ENCODE assay signal across 8 mouse cellular contexts in genomic region chr6:136807395-136808013, GRCm38 (mm10). TPM values are rescaled to one million over a fixed set of nuclear protein-coding genes. Genes with fewer than 3 reads are reported as not detected.
DNase-seq lines count a peak whose midpoint lies in the region; ATAC-seq and TF ChIP-seq lines count a peak whose summit lies in the region.

No protein-coding gene starts in this region.

- TF ChIP-seq CTCF in midbrain, postnatal 0 days (IDR thresholded peaks at IDR 0.05), result no peak

- 45% methylated on average over 11 of the region's 18 CpGs for WGBS in kidney, embryonic 16.5 days
- WGBS in embryonic facial prominence, embryonic 10.5 days, result 30% methylated on average over 18 of the region's 18 CpGs
- 29% methylated on average over 18 of the region's 18 CpGs for WGBS in hindbrain, embryonic 15.5 days
- 33% methylated on average over 18 of the region's 18 CpGs for WGBS in midbrain, postnatal 0 days

- H3K9me3 ChIP-seq in kidney, embryonic 16.5 days (ENCODE audit: low read length), result no peaks in the 10 kb centered on the region
- no peaks in the 10 kb centered on the region for H3K9me3 ChIP-seq in embryonic facial prominence, embryonic 10.5 days
- no peaks in the 10 kb centered on the region for H3K9me3 ChIP-seq in hindbrain, embryonic 15.5 days
- H3K9me3 ChIP-seq in midbrain, postnatal 0 days (ENCODE audit: low read length), result no peaks in the 10 kb centered on the region

- peaks cover 24% of the 10 kb centered on the region for H3K4me1 ChIP-seq in kidney, embryonic 16.5 days (ENCODE audit: insufficient read depth, low read length)
- H3K4me1 ChIP-seq in embryonic facial prominence, embryonic 10.5 days, result peaks cover 36% of the 10 kb centered on the region
- H3K4me1 ChIP-seq in hindbrain, embryonic 15.5 days (replicated peaks), result peaks cover 36% of the 10 kb centered on the region
- peaks cover 13% of the 10 kb centered on the region for H3K4me1 ChIP-seq in midbrain, postnatal 0 days (ENCODE audit: insufficient read depth, low read length)

- no peaks in the 10 kb centered on the region for H3K27me3 ChIP-seq in kidney, embryonic 16.5 days (ENCODE audit: insufficient read depth, low read length)
- no peaks in the 10 kb centered on the region for H3K27me3 ChIP-seq in embryonic facial prominence, embryonic 10.5 days (replicated peaks; ENCODE audit: low read depth, poor library complexity, severe bottlenecking)
- H3K27me3 ChIP-seq in hindbrain, embryonic 15.5 days, result no peaks in the 10 kb centered on the region
- no peaks in the 10 kb centered on the region for H3K27me3 ChIP-seq in midbrain, postnatal 0 days (ENCODE audit: insufficient read depth, low read length)

- intact Hi-C loops in left cerebral cortex, postnatal 14 days (cut with DNase I), result no loop called here

- H3K27ac ChIP-seq in kidney, embryonic 16.5 days (ENCODE audit: low read length), result peak overlapping the region; percentile 78
- H3K27ac ChIP-seq in embryonic facial prominence, embryonic 10.5 days (replicated peaks), result peak overlapping the region; percentile 87
- peak overlapping the region; percentile 75 for H3K27ac ChIP-seq in hindbrain, embryonic 15.5 days (replicated peaks)
- H3K27ac ChIP-seq in midbrain, postnatal 0 days (ENCODE audit: low read depth, low read length), result peak overlapping the region; percentile 33; the same call in 1 of the 2 replicates

- peak; percentile 0; the same call in 1 of the 2 replicates for ATAC-seq in kidney, embryonic 16.5 days (ENCODE audit: low FRiP score, low TSS enrichment)
- ATAC-seq in hindbrain, embryonic 15.5 days (ENCODE audit: low FRiP score, low read depth), result peak; percentile 9
- ATAC-seq in midbrain, postnatal 0 days (ENCODE audit: low FRiP score), result peak; percentile 35; the same call in 1 of the 2 replicates

- peak overlapping the region; percentile 48 for H3K9ac ChIP-seq in kidney, embryonic 16.5 days (replicated peaks; ENCODE audit: low read length)
- H3K9ac ChIP-seq in hindbrain, embryonic 15.5 days, result no peak overlapping the region
- 0 out of 2 replicates have a peak overlapping the region, but pooled peaks have one; percentile 0 for H3K9ac ChIP-seq in midbrain, postnatal 0 days (replicated peaks; ENCODE audit: low read length, poor library complexity, severe bottlenecking)

- H3K36me3 ChIP-seq in kidney, embryonic 16.5 days (ENCODE audit: insufficient read depth, low read length), result peaks cover 8% of the 10 kb centered on the region
- H3K36me3 ChIP-seq in embryonic facial prominence, embryonic 10.5 days (replicated peaks), result peaks cover 26% of the 10 kb centered on the region
- peaks cover 5% of the 10 kb centered on the region for H3K36me3 ChIP-seq in hindbrain, embryonic 15.5 days
- peaks cover 8% of the 10 kb centered on the region; the same call in 1 of the 2 replicates for H3K36me3 ChIP-seq in midbrain, postnatal 0 days (ENCODE audit: insufficient read depth, low read length)

- H3K4me2 ChIP-seq in kidney, embryonic 16.5 days (replicated peaks; ENCODE audit: low read depth, low read length), result peak overlapping the region; percentile 97
- peak overlapping the region; percentile 97 for H3K4me2 ChIP-seq in hindbrain, embryonic 15.5 days
- peak overlapping the region; percentile 93 for H3K4me2 ChIP-seq in midbrain, postnatal 0 days (ENCODE audit: low read depth, low read length, poor library complexity, severe bottlenecking)

- peak overlapping the region; percentile 80 for H3K4me3 ChIP-seq in kidney, embryonic 16.5 days (ENCODE audit: low read length)
- H3K4me3 ChIP-seq in embryonic facial prominence, embryonic 10.5 days, result peak overlapping the region; percentile 88
- peak overlapping the region; percentile 95 for H3K4me3 ChIP-seq in hindbrain, embryonic 15.5 days
- H3K4me3 ChIP-seq in midbrain, postnatal 0 days (ENCODE audit: low read depth, low read length), result peak overlapping the region; percentile 62

- DNase-seq in kidney, postnatal 10 days, result no peak
- DNase-seq in embryonic facial prominence, embryonic 10.5 days (ENCODE audit: low spot score), result peak; percentile 54
- DNase-seq in midbrain, postnatal 0 days (ENCODE audit: low spot score), result no peak
- DNase-seq in left cerebral cortex, postnatal 14 days (ENCODE audit: low spot score in 2 of 2), result no peak
- DNase-seq in embryo, embryonic 11 days, result no peak
- DNase-seq in right cerebral cortex, postnatal 14 days, result no peak

RNA-seq across cellular contexts. Expression of gene H2afj, which starts 0.5 kb away (rescaled TPM):
- polyA plus RNA-seq in kidney, embryonic 16.5 days (2015; fragmentation: Nextera tagmentation; extraction: Ambion mirVana), result 104 and 115 TPM in 2 replicates
- 86.6 and 91.3 TPM in 2 replicates for polyA plus RNA-seq in embryonic facial prominence, embryonic 10.5 days (2016; fragmentation: Nextera tagmentation; extraction: Ambion mirVana)
- polyA plus RNA-seq in hindbrain, embryonic 15.5 days (2015; fragmentation: Nextera tagmentation; extraction: Ambion mirVana), result 106 and 109 TPM in 2 replicates
- total RNA-seq in midbrain, postnatal 0 days (2014; rRNA removed), result 19.0 and 25.9 TPM in 2 replicates
- polyA plus RNA-seq in midbrain, postnatal 0 days (2015; fragmentation: Nextera tagmentation; extraction: Ambion mirVana), result 98.8 and 114 TPM in 2 replicates
- total RNA-seq in left cerebral cortex, postnatal 14 days (2021), result 10 to 100 TPM; 65.7 to 66.8 TPM

RNA-seq across cellular contexts. Expression of gene Hist4h4, which starts 3.3 kb away (rescaled TPM):
- 0.55 and 0.81 TPM in 2 replicates for polyA plus RNA-seq in kidney, embryonic 16.5 days (2015; fragmentation: Nextera tagmentation; extraction: Ambion mirVana)
- polyA plus RNA-seq in embryonic facial prominence, embryonic 10.5 days (2016; fragmentation: Nextera tagmentation; extraction: Ambion mirVana), result 0.47 and 0.64 TPM in 2 replicates
- 0.43 and 0.52 TPM in 2 replicates for polyA plus RNA-seq in hindbrain, embryonic 15.5 days (2015; fragmentation: Nextera tagmentation; extraction: Ambion mirVana)
- total RNA-seq in midbrain, postnatal 0 days (2014; rRNA removed), result 38.0 and 58.4 TPM in 2 replicates
- 0.32 and 0.45 TPM in 2 replicates for polyA plus RNA-seq in midbrain, postnatal 0 days (2015; fragmentation: Nextera tagmentation; extraction: Ambion mirVana)
- total RNA-seq in left cerebral cortex, postnatal 14 days (2021), result 10 to 100 TPM in 1 of 2 experiments, 1 to 10 TPM in 1; 7.9 to 10.4 TPM

RNA-seq across cellular contexts. Expression of gene BC049715, which starts 19.9 kb away (rescaled TPM):
- polyA plus RNA-seq in kidney, embryonic 16.5 days (2015; fragmentation: Nextera tagmentation; extraction: Ambion mirVana), result 1.6 and 1.9 TPM in 2 replicates
- 1.3 and 2.1 TPM in 2 replicates for polyA plus RNA-seq in embryonic facial prominence, embryonic 10.5 days (2016; fragmentation: Nextera tagmentation; extraction: Ambion mirVana)
- polyA plus RNA-seq in hindbrain, embryonic 15.5 days (2015; fragmentation: Nextera tagmentation; extraction: Ambion mirVana), result 1.2 and 1.3 TPM in 2 replicates
- 0.33 and 1.7 TPM in 2 replicates for total RNA-seq in midbrain, postnatal 0 days (2014; rRNA removed)
- polyA plus RNA-seq in midbrain, postnatal 0 days (2015; fragmentation: Nextera tagmentation; extraction: Ambion mirVana), result 2.0 and 2.3 TPM in 2 replicates
- 1 to 10 TPM; 2.7 to 4.8 TPM for total RNA-seq in left cerebral cortex, postnatal 14 days (2021)

RNA-seq across cellular contexts. Expression of gene Wbp11, which starts 20.5 kb away (rescaled TPM):
- 110 and 122 TPM in 2 replicates for polyA plus RNA-seq in kidney, embryonic 16.5 days (2015; fragmentation: Nextera tagmentation; extraction: Ambion mirVana)
- 163 and 165 TPM in 2 replicates for polyA plus RNA-seq in embryonic facial prominence, embryonic 10.5 days (2016; fragmentation: Nextera tagmentation; extraction: Ambion mirVana)
- polyA plus RNA-seq in hindbrain, embryonic 15.5 days (2015; fragmentation: Nextera tagmentation; extraction: Ambion mirVana), result 72.3 and 78.4 TPM in 2 replicates
- total RNA-seq in midbrain, postnatal 0 days (2014; rRNA removed), result 43.6 and 44.8 TPM in 2 replicates
- polyA plus RNA-seq in midbrain, postnatal 0 days (2015; fragmentation: Nextera tagmentation; extraction: Ambion mirVana), result 73.6 and 86.1 TPM in 2 replicates
- total RNA-seq in left cerebral cortex, postnatal 14 days (2021), result 100 to 1,000 TPM; 120 to 128 TPM

RNA-seq across cellular contexts. Expression of gene Gucy2c, which starts 25.9 kb away (rescaled TPM):
- 0.06 and 0.11 TPM in 2 replicates for polyA plus RNA-seq in kidney, embryonic 16.5 days (2015; fragmentation: Nextera tagmentation; extraction: Ambion mirVana)
- 0.11 TPM in 2 replicates for polyA plus RNA-seq in embryonic facial prominence, embryonic 10.5 days (2016; fragmentation: Nextera tagmentation; extraction: Ambion mirVana)
- 0.17 and 0.22 TPM in 2 replicates for polyA plus RNA-seq in hindbrain, embryonic 15.5 days (2015; fragmentation: Nextera tagmentation; extraction: Ambion mirVana)
- total RNA-seq in midbrain, postnatal 0 days (2014; rRNA removed), result 0.55 and 1.4 TPM in 2 replicates
- polyA plus RNA-seq in midbrain, postnatal 0 days (2015; fragmentation: Nextera tagmentation; extraction: Ambion mirVana), result 0.87 and 1.1 TPM in 2 replicates
- under 1 TPM; 0.42 to 0.57 TPM for total RNA-seq in left cerebral cortex, postnatal 14 days (2021)

Comparison
In these comparisons a context has a peak if more than half of its experiments do, and no peak if none do; other contexts are left out.
1. H3K27ac ChIP-seq: peak in every context shown above with its lines; median percentile 87 in embryonic facial prominence, embryonic 10.5 days; 78 in kidney, embryonic 16.5 days; 75 in hindbrain, embryonic 15.5 days; 33 in midbrain, postnatal 0 days.